Mouse (Mus musculus) liver, embryonic 15.5 days (tissue): Measurements from ENCODE around the gene Plk3. TPM values are rescaled to one million over a fixed set of nuclear protein-coding genes. Genes with fewer than 3 reads are reported as not detected.

Experiments used
- ATAC-seq: fragments of 200-750 bp; cut with Nextera tagmentation; 2 replicates; pipeline ENCODE4 v1.8.0; 2017; ENCODE audit warnings: moderate number of reproducible peaks, mild to moderate bottlenecking, moderate library complexity; ENCODE audit not compliant: insufficient read depth
- H3K27ac ChIP-seq: fragments of 300-500 bp; sonication (generic); replicated peaks from 2 replicates; pipeline ENCODE4 v1.5.1; 2015; ENCODE audit warnings: mild to moderate bottlenecking, inconsistent platforms
- H3K27me3 ChIP-seq: fragments of 300-500 bp; sonication (generic); 2 replicates; pipeline ENCODE4 v1.6.1; 2015; ENCODE audit warnings: mild to moderate bottlenecking, inconsistent platforms
- H3K36me3 ChIP-seq: fragments of 300-500 bp; sonication (generic); replicated peaks from 2 replicates; pipeline ENCODE4 v1.6.1; 2015; ENCODE audit warnings: moderate library complexity, mild to moderate bottlenecking, inconsistent platforms
- H3K4me1 ChIP-seq: fragments of 300-500 bp; sonication (generic); replicated peaks from 2 replicates; pipeline ENCODE4 v1.6.1; 2015; ENCODE audit warnings: inconsistent platforms
- H3K4me2 ChIP-seq: fragments of 300-500 bp; sonication (generic); 2 replicates; pipeline ENCODE4 v1.6.1; 2015; ENCODE audit warnings: moderate library complexity, mild to moderate bottlenecking, inconsistent platforms
- H3K4me3 ChIP-seq: fragments of 300-500 bp; sonication (generic); replicated peaks from 2 replicates; pipeline ENCODE4 v1.5.1; 2015; ENCODE audit warnings: mild to moderate bottlenecking, inconsistent platforms
- H3K9ac ChIP-seq: fragments of 300-500 bp; sonication (generic); 2 replicates; pipeline ENCODE4 v1.6.1; 2015; ENCODE audit warnings: moderate library complexity, mild to moderate bottlenecking, inconsistent platforms
- H3K9me3 ChIP-seq: fragments of 300-500 bp; sonication (generic); replicated peaks from 2 replicates; pipeline ENCODE4 v1.6.1; 2016; ENCODE audit warnings: inconsistent platforms
- WGBS: fragments of 180-500 bp; shearing (Covaris S2); methylation state at CpG from one replicate; pipeline ENCODE4 v1.1.7; 2015; ENCODE audit warnings: mixed read lengths; ENCODE audit not compliant: insufficient replicate concordance; 5-methylcytosine and 5-hydroxymethylcytosine counted together
- polyA plus RNA-seq: library from polyadenylated mRNA; unstranded; fragments of >200 nt; fragmentation: Nextera tagmentation; extraction: Ambion mirVana; gene quantifications from 2 replicates; pipeline ENCODE4 v1.2.1, GENCODE M21; 2015

Gene Plk3
- polyA plus RNA-seq, 1 experiment from 2014 or later: 3.2 TPM

DNA sequence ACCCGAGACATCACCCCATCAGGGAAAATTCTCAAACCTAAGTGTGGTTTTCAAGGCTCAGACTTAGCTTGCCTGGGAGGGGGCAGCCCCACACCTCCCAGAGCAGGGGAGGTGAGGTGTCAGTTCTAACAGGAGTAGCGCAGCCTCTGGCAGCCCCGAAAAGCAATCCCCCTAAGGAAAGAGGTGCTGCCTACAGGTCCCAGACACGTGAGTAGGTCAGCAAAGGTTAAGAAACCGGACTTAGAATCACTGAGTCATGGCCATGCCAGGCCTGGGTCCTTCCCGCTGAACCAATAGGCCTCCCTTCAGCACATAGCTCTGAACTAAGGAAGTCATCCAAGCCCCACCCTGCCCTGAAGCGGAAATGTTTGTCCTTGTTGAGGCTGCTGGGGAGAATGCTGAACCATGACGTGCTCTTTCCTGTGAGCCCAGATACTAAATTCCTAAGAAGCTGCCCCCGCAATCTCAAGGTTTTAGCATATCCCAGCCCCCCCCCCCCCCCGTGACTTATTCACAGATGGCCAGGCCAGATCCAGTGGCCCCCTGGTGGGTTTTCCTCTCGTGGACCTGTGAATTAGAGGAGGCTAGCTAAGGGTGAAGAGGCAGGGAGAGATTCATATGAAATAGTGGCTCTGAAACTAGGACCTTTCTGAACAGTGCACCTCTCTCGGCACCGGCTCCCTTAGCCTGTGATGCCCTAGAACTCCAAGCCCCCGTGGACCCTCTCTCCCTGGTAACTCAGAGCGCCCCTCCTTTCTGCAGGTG lies 7.7 kb downstream of the Plk3 start:
- H3K9ac ChIP-seq: no peak overlapping the region
- H3K27ac ChIP-seq: peak overlapping the region; percentile 78
- peak overlapping the region; percentile 1; the same call in 1 of the 2 replicates for H3K4me2 ChIP-seq

DNA sequence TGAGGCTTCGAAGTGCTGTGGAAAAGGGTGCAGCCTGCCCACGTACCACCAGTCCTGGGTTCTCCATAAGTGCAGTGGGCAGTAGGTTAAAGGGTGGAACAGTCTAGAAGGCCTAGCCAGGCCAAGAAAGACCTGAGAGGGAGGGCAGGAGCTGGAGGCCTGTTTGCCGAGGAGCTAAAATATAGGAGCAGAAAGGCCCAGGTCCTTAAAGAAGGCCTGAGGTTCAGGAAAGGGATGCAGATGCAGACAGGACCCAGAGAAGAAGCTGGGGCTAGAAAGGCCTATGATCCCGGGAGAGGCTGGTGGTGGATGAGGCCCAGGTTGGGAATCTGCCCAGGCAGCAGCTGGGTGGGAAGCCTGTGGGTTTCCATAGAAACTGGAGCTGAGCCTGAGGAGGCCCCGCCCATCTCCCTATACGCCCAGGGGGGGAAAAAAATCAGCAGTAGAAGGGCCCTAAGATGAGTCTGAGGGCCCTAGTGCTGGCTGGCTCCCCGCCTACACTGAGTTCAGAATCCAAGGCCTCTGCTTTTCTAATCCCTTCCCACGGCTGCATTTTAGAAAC lies 8.3 kb downstream of the Plk3 start, which contains the start of gene Btbd19:
TSS of gene Btbd19 (minus strand) at position 378 of the 562 bp plus-strand sequence.
- H3K9ac ChIP-seq: no peak within 1 kb of the TSS
- WGBS: 34% methylated on average over 8 of the region's 8 CpGs
- no peaks in the 10 kb centered on the region for H3K27me3 ChIP-seq
- peaks cover 11% of the 10 kb centered on the region; the same call in 1 of the 2 replicates for H3K36me3 ChIP-seq
- H3K4me3 ChIP-seq: no peak within 1 kb of the TSS; the same call in 1 of the 2 replicates
- peaks cover 51% of the 10 kb centered on the region for H3K4me1 ChIP-seq
- ATAC-seq: no peak
- H3K9me3 ChIP-seq: no peaks in the 10 kb centered on the region
- H3K4me2 ChIP-seq: peak within 1 kb of the TSS; percentile 41
- peak within 1 kb of the TSS; percentile 78 for H3K27ac ChIP-seq

More for the DNA sequence above, 7.7 kb downstream of the Plk3 start:
- H3K4me1 ChIP-seq: peaks cover 46% of the 10 kb centered on the region
- H3K9me3 ChIP-seq: no peaks in the 10 kb centered on the region
- H3K27me3 ChIP-seq: peaks cover 3% of the 10 kb centered on the region
- H3K4me3 ChIP-seq: no peak overlapping the region
- 35% methylated on average over 15 of the region's 15 CpGs for WGBS
- peak; percentile 25; the same call in 1 of the 2 replicates for ATAC-seq
- H3K36me3 ChIP-seq: peaks cover 15% of the 10 kb centered on the region; the same call in 1 of the 2 replicates

DNA sequence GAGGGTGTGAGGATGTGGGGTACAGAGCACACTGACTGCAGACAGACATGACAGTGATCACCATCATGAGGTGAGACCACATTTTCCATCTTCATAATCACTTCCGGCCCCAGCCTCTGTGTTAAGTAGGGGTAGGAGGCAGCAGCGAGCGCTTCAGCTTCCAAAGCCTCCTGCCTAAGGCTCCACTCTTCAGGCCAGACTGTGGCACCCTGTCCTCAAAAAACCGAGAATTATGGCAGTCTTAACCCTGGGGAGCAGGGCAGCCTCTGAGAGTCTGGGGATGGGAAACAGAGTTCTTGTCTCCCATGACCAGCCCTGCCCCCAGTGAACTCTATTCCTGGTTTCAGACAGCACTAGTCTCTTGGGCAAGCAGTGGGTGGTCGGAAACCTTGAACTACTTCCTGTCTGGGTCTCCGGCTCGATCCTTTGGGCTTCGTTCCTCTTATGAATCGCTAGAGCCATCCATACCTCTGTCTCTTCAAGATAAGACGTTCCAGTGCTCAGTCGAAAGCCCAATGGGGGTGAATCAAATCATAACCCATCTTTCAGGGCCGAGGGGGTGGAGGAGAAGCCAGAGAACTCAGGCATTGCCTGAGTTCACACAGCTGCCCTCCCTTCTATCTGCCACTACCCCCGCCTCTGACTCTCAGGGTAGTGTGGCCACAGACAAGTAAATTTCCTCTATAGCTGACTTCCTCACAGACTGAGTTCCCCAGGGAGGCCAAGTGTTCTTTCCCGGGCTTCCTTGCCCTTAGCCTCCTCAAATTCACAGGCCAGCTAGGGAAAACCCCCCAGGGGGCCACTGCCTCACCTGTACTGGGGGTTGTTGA lies 9.0 kb downstream of the Plk3 start:
- no peak overlapping the region for H3K9ac ChIP-seq
- no peak for ATAC-seq
- H3K27ac ChIP-seq: peak overlapping the region; percentile 78
- H3K4me1 ChIP-seq: peaks cover 56% of the 10 kb centered on the region
- peaks cover 11% of the 10 kb centered on the region; the same call in 1 of the 2 replicates for H3K36me3 ChIP-seq
- no peaks in the 10 kb centered on the region for H3K27me3 ChIP-seq
- no peaks in the 10 kb centered on the region for H3K9me3 ChIP-seq
- H3K4me2 ChIP-seq: peak overlapping the region; percentile 41
- WGBS: 11% methylated on average over 14 of the region's 14 CpGs
- H3K4me3 ChIP-seq: no peak overlapping the region; the same call in 1 of the 2 replicates

DNA sequence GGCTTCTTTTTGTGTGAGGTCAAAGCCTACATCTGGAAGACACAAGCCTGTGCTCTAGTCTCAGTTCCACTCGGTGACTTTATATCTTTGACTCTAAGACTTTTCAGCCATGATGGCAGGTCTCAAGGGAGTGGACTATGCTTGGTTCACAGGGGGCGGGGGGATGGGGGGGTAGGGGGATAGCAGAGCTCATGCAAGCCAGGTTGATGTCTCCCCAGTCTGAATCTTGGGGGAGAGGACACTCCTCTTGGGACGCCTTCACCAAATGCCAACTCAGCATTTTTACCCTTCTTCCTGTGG lies 9.6 kb downstream of the Plk3 start:
- H3K27me3 ChIP-seq: no peaks in the 10 kb centered on the region
- peak overlapping the region; percentile 78; the same call in 1 of the 2 replicates for H3K27ac ChIP-seq
- H3K9ac ChIP-seq: no peak overlapping the region
- 37% methylated on average over 3 of the region's 3 CpGs for WGBS
- H3K4me3 ChIP-seq: no peak overlapping the region
- no peaks in the 10 kb centered on the region for H3K9me3 ChIP-seq
- peaks cover 11% of the 10 kb centered on the region; the same call in 1 of the 2 replicates for H3K36me3 ChIP-seq
- peaks cover 58% of the 10 kb centered on the region for H3K4me1 ChIP-seq
- peak overlapping the region; percentile 41 for H3K4me2 ChIP-seq
- ATAC-seq: no peak

DNA sequence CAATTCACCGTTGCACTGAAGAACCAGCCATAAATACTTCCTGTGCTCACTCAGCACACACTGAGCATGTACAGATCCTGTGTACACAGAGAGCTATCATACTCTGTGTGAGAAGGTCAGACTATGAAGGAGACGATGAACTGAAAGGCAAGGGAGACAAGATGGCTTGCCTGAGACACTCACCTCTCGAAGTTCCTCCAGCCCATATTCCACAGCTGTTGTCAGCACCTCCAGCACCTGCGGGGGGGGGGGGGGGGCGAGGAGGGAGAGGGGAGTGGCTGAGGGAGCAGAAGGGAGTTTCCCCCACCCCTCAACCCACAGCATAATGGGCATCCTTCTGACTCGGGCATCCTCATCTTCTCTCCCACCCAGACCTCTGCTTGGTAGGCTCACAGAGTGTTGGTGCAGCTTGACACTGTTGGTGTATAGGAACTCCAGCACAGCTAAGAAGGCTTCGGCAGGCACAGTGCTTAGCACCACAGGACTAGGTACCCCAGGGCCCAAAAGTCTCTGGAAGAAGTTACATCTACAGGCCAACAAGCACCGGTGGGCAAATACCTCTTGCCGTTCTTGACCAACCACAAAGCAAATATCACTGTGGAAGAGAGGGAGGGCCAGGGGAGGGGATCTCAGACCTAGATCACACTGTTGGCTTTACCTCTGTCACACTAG lies 10.1 kb downstream of the Plk3 start:
- H3K4me3 ChIP-seq: no peak overlapping the region
- H3K27ac ChIP-seq: no peak overlapping the region
- H3K4me1 ChIP-seq: peaks cover 58% of the 10 kb centered on the region
- H3K36me3 ChIP-seq: peaks cover 8% of the 10 kb centered on the region; the same call in 1 of the 2 replicates
- H3K9me3 ChIP-seq: no peaks in the 10 kb centered on the region
- H3K4me2 ChIP-seq: no peak overlapping the region
- WGBS: 61% methylated on average over 7 of the region's 9 CpGs
- ATAC-seq: no peak
- H3K27me3 ChIP-seq: no peaks in the 10 kb centered on the region
- H3K9ac ChIP-seq: no peak overlapping the region

DNA sequence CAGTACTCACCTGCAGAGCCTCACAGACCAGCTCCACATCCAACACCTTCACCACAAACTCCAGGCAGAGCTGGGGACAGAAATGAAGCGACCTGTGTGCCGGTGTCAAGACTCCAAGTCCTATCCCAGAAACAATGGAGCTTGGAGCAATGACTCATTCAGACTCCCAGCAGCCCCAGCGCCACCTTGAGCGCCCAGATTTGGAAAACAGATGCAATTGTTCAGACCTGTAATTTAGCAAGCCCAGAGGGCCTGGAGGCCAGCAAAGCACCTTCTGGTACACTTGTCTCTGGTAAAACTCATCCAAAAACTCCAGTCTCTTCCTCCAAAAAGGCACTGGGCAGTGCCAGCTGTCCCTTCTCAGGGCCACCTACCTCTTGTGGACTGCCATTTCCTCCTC lies 11.6 kb downstream of the Plk3 start:
- Histone ChIP-seq H3K27me3 (no peaks in the 10 kb centered on the region), H3K9ac (no peak overlapping the region), H3K36me3 (no peaks in the 10 kb centered on the region), H3K4me1 (peaks cover 57% of the 10 kb centered on the region), H3K4me2 (no peak overlapping the region), H3K4me3 (no peak overlapping the region), H3K9me3 (no peaks in the 10 kb centered on the region), H3K27ac (no peak overlapping the region)
- ATAC-seq: no peak
- WGBS: 67% methylated on average over 4 of the region's 4 CpGs

DNA sequence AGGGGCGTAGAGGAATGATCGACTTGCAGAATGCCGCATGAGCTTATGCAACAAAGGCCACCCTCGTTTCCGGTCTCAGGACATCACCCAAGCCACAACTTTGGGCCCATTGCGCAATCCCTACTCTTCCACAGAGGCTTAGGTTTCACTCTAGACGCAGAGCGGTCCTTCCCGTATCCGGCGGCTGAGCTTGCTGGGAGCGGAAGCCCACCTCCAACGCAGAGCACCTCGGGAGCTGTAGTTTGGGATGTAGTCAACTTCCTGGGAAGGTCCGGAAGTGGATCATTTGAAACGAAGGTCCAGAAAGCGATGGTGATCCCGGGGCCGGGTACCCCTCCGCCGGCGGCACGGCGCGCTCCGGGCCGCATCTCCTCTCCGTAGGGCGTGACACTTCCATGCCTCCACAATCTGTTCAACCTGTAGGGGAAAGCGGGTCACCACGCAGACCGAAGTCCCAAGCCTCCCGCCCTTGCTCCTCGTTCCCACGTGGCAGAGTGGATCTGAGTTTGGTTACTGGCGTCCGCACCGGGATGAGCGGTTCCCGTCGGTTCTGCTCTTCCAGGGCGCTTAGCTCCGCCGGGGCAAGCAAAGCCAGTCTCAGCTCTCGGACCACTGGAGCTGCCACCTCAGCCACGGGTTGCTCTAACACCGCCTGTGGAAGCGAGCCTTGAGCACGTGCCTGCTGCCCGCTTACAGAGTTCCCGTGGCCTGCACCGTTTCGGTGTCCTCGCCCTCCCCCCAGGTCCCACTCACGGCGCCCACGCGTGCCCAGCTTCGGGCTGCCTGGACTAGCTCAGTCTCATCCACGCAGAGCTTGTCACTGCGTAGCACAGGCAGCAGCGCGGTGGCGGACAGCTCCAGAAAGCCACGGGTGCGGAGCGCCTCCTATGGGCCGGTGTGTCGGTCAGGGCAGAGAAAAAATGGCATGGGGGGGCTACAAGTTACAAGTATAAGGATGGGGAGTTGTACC lies 13.0 kb downstream of the Plk3 start:
- H3K4me2 ChIP-seq: peak overlapping the region; percentile 100
- peak overlapping the region; percentile 70 for H3K9ac ChIP-seq
- ATAC-seq: peak; percentile 87
- no peaks in the 10 kb centered on the region for H3K27me3 ChIP-seq
- peak overlapping the region; percentile 75 for H3K4me3 ChIP-seq
- H3K36me3 ChIP-seq: no peaks in the 10 kb centered on the region
- no peaks in the 10 kb centered on the region for H3K9me3 ChIP-seq
- H3K4me1 ChIP-seq: peaks cover 47% of the 10 kb centered on the region
- under 1% methylated on average over 69 of the region's 69 CpGs for WGBS
- H3K27ac ChIP-seq: peak overlapping the region; percentile 78

DNA sequence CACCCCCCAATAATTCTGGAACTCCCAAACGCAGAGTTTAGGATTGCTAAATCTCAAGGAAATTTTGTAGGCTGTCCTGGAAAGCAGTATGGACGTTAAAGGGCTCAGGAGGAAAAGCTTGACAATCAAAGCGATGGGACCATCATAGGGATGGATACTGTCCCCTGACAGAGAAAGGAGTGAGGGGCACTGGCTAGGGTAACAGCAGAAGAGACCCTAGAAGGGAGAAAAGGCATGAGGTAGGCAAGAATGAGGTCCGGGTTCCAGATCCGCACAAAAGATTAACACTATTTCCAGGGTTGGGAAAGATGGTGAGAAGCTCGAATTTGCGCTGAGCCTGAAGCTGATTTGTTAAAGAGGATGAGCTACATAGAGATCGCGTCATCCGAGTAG lies 13.7 kb downstream of the Plk3 start:
- no peak for ATAC-seq
- Histone ChIP-seq H3K36me3 (no peaks in the 10 kb centered on the region), H3K27ac (peak overlapping the region; percentile 78), H3K4me3 (peak overlapping the region; percentile 75), H3K4me1 (peaks cover 40% of the 10 kb centered on the region), H3K27me3 (no peaks in the 10 kb centered on the region), H3K9me3 (no peaks in the 10 kb centered on the region), H3K9ac (peak overlapping the region; percentile 70), H3K4me2 (peak overlapping the region; percentile 100)
- 7% methylated on average over 10 of the region's 10 CpGs for WGBS

DNA sequence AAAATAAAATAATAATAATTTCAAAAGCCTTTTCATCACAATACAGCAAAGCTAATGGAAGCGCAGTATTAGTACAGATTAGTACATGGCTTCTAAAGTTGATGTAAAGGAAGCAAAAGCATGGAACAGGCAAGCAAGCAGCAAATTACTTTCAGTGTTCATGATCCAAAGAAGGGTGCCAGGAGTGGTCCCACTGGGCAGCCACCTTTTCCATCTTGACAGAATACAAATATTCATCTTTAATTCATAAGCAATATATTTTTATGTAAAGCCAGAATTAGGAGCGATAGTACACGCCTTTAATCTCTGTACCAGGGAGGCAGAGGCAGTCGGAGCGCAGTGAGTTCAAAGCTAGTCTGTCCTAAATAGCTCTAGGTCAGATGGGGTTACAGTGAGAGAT lies 14.1 kb downstream of the Plk3 start:
- H3K27ac ChIP-seq: peak overlapping the region; percentile 78; the same call in 1 of the 2 replicates
- H3K27me3 ChIP-seq: no peaks in the 10 kb centered on the region
- peaks cover 36% of the 10 kb centered on the region for H3K4me1 ChIP-seq
- H3K9ac ChIP-seq: peak overlapping the region; percentile 70
- H3K4me3 ChIP-seq: peak overlapping the region; percentile 75
- H3K36me3 ChIP-seq: no peaks in the 10 kb centered on the region
- peak overlapping the region; percentile 100 for H3K4me2 ChIP-seq
- 73% methylated on average over 5 of the region's 5 CpGs for WGBS
- no peaks in the 10 kb centered on the region for H3K9me3 ChIP-seq
- no peak for ATAC-seq

DNA sequence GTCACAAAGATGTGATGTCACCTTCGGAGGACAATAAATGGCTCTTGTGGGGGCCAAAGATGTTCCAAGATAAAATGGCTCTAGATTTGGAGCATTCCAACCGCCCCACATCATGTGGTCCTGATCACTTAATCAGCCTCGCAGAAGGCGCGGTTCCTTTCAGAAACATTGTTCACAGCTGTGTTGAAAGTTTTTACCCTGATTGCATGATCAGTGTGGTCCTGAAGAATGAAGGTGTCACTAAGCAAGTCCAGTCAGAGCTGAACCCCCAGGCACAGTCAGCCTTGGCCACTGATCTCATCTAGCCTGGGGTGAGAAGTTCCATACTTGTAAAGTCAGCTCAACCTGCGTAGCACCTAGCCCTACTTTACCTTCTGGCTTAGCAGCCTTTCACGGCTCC lies 15.8 kb downstream of the Plk3 start:
- no peaks in the 10 kb centered on the region for H3K27me3 ChIP-seq
- 82% methylated on average over 7 of the region's 7 CpGs for WGBS
- H3K9ac ChIP-seq: no peak overlapping the region
- no peak overlapping the region for H3K4me2 ChIP-seq
- no peaks in the 10 kb centered on the region for H3K36me3 ChIP-seq
- H3K4me3 ChIP-seq: no peak overlapping the region
- no peak overlapping the region for H3K27ac ChIP-seq
- H3K9me3 ChIP-seq: no peaks in the 10 kb centered on the region
- no peak for ATAC-seq
- H3K4me1 ChIP-seq: peaks cover 22% of the 10 kb centered on the region
